Mouse (Mus musculus): ENCODE measurements around the gene Lyl1.
A peak's percentile ranks its signal among the peaks of the same experiment; 100 is the strongest.

Lyl1 gene

DNA sequence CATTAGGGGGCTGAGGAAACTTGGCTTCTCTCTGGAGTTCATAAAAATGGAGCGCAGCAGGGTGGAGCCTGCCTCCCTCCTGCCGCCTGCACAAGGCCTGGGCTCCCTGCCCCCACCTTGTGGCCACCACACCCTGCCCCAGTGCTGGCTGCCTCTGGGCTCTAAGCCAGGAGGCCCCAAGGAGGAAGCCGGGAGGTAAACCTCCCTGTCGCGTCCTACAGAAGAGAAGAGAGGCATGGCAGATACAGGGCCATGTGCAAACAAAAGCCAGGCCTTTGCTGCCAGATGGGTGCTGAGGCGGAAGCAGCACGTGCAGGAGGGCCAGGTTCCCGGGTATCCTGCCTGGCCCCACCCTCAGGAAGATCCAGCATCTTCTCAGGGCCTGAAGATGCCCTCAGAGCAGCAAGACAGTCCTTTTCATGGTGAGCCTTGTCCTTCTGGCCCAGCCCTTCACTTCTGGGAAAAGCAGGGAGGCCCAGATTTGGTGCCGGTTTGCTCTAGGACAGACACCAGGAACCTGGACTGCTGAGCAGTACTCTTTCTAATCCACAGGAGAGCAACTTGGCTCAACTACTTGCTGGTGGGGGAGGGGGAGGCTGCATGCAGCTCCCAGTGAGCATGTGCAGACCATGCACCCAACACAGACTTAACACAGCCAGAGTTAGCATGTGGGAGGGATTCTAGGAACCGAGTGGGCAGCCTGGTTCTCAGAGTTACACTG, 21.8 kb downstream of the Lyl1 start, which contains the start of gene G430095P16Rik:
Gene G430095P16Rik, plus strand, starts transcription at position 158 of the 721 bp plus-strand sequence.
- DNase-seq: no peak

DNA sequence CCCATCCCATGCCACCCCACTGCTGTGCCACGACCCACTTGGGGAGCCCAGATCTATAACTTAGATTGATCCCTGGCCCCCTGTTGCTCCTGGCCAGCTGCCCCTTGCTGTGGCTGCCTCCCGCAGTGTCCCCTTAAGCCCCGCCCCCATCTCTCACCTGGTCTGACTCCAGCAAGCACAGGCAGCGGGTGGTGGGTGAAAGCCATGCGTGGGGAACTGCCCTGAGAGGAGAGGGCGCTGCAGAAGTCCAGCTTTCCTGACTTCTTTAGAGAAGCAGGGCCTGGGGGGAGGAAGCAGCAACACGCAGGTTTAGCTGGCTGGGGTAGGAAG, 22.3 kb downstream of the Lyl1 start:
- DNase-seq: no peak

DNA sequence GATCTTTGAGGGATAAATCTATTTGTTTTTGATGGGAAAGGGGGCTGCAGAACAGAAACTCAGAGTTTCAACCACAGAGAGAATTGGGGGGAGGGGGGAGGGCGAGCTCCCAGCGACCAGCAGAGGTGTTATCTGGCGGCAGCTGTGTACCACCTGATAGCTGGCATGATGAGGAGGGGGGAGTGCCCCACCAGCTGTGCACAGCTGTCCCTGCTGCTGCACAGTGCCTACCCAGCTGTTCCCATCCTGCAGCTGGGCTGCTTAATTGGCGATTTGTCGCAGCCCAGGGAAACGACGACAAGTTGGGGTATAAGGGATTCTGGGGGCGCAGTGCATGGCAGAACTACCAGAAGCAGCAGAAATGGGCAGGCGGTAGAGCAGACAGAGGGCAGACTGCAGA, 23.4 kb downstream of the Lyl1 start:
- no peak for DNase-seq

DNA sequence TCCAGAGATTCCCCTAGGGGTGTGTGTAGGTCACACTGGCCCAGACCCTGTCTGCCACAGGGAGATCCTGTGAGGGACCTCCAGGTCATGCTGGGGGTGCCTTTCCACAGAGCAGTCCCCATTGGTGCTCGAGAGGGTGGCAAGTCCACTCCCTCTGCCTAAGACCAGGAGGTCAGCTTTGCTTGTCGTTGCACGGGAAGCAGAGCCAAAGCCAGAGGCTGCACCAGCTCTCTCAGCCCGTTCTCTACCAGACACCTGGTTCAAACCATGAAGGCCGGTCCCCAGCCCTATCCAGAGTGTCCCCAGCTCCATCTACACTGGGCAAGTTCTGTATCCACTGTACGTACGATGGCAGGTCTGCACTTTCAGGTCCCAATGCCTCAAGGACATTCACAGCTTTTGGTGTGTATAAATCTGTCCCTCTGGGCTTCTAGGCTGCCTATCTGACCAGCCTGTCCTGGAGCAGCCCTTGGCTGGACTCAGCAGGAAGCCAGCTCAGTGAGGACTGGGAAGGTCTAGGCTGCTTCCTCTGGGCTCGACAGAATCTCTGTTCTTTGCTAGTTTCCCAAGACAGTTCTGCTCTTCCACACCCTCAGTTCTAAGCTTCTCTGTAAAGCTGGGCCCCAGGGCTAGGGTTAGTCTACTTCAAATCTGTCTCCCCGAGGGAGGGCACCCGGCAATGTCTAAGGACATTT, 24.1 kb downstream of the Lyl1 start:
- DNase-seq: no peak

DNA sequence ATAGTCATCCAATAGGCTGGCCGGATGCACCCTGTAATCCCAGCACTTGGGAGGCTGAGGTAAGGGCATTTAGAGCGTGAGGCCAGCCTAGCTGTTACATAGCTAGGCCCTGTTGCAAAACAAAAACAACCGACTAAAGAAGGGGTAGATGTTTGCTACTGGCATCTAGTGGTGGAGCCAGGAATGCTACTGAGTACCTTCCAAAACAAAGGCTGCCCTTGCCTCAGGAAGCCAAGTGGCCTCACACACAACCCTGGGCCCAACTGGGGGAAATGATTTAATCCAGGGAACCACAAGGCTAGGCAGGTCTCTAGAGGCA, 24.6 kb downstream of the Lyl1 start:
- no peak for DNase-seq

DNA sequence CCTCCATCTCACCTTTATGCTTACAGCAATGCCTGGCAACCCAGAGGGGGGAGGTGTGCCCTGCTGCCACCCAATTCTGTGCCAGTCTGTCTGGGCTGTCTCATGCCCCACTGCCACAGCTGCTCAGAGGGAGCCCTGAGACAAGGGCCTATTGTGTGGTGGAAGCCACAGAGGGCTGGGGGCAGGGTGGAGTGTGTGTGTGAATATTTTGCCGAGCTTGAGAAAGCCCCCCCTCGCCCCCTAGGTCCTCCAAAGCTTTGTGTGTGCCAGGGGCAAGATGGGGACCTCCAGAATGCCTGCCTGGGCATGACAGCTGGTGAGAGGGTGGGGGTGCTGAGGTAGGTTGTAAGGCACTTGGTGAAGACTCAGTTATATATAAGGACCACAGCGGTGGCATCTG, 27.2 kb downstream of the Lyl1 start:
- no peak for DNase-seq

DNA sequence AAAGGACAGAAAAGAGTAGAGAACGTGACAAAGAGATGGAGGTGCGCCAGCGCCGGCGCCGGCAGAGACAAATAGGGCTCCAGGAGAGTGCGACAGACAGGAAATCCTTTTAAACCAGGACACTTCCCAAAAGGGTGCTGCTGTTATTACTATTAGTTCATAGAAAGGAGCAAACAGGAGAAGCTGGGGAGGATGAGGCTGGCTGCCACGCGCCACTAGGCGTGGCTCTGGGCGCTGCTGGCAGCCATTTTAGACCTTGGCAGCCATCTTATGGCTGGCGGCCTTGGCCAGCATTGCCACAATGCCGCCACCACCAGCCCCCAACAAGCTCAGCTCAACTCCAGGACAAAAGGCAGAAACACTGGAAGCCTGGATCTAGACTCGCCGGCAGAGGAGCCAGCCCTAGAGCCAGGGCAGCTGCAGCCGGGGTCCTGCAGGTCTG, 28.7 kb downstream of the Lyl1 start:
- no peak for DNase-seq

DNA sequence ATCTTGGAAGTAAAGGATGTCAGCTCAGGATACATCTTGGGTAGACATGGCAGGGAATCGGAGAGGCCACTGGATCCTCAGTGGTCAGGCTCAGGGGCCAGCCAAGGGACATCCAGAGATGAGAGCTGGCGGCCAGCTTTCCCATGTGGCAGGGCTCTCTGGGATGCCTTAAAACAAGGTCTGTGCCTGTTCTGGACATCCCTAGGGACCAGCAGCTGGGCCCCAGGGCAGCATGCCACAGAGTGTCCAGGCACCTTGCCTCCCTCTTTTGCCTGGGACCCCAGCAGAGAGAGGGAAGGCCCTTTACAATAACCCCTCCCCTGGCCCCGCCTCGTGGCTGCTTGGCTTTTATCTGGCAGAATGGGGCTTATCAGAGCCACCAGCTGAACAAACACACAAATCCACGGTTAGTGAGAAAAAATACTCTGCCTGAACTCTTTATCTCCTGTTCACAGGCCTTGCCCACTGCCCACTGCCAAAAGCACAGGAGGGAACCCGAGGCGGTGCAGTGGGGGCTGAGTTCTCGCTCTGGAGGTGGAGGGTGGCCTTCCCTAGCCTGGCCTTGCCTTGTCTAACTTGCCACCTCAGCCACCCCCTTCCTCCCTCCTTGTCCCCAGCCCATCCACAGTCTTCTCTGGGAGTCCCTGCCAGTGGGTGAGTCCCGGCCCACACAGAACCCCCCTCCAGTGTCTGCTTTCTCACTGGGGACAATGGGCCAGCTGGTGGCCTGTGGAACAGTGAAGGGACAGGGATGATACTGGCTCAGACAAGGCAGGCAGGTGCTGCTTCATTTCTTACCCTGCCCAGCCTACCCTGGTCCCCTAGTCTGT, 29.5 kb downstream of the Lyl1 start:
- DNase-seq: no peak

DNA sequence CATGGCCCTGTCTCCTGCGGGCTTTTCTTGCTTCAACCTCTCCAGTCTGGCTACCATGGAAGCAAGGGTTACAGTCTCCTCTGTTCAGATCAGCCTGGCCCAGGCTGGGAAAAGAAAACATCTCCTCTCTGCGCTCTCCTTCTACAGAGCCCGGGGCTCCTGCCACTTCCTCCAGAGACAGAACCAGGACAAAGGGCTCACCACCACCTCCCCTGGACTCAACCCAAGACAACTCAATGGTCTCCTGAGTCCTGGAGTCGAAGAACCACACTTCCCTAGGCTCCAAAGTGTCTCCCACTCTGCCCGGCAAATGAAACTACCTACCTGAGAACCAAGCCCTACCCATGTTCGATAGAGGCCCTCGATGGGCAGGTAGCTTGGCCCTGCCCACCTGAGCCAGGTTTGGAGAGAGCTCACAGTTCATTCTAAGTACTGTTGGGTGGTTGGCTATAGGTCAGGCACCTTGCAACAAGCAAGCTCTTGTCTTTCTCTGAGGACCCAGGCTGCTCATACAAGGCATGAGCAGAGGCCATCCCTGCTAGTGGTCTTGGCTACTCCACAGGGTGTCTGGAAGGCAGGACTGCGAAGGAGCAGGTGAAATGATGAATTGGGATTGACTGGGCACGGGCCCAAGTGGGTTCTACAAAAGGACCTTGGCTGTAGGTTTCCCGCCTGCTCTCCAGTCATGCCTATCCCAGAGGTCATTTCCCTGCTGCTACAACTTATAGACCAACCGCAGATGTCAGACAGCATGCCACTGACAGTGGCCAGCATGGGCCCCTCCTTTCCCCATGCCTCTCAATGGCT, 30.3 kb downstream of the Lyl1 start:
- DNase-seq: no peak

DNA sequence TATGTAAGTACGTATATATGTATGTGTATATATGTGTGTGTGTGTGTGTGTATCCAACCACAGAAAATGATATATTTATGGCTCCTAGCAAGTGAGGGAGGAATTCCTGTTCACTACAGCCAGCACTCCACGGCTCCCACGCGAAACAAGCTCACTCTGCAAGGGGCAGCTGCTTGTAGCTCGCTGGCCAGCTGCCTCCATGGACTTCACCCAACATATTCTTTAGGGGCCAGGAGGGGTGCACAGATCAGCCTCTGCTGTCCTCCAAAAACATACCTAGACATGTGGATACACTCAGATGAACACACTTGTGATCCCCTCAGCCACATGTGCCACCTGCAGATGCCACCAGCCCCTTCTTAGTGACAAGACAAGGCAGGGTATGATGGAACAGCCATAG, 31.3 kb downstream of the Lyl1 start:
- DNase-seq: no peak

DNA sequence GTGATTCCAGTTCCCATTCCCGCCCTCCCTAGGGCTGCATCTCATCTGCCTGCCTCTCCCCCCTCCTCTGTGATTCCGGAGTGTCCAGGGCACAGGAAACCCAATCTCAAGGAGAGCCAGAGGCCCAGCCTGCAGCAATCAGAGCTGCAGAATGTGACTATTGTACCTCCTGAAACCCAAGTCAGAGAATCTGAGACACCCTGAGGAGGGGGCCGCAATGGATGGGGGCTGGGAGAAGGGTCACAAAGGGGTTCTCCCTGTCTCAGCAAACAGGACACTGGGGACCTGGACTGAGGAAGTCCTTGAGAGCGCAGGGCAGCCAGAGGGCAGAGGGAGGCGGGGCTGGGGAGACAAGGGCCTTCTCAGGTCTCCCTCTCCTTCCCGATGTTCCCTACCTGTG, 31.7 kb downstream of the Lyl1 start:
- DNase-seq: no peak

DNA sequence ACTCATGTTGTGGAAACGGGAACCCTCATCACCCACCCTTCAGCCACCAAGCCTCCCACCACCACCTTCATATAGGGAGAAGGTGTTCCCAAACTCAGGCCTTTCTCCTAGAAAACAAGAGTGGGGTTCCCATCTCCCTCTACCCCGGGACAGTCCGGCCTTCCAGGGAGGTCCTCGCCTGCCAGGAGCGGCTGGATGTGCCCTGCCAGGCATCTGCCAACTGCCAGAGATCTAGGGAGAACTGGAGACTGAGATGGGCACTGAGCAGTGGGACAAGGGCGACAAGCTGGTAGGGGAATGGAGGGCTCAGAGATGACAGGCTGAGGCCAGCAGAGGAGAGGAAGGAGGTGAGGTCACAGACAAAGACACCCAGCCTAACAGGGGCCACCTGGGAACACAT, 32.7 kb downstream of the Lyl1 start:
- no peak for DNase-seq

DNA sequence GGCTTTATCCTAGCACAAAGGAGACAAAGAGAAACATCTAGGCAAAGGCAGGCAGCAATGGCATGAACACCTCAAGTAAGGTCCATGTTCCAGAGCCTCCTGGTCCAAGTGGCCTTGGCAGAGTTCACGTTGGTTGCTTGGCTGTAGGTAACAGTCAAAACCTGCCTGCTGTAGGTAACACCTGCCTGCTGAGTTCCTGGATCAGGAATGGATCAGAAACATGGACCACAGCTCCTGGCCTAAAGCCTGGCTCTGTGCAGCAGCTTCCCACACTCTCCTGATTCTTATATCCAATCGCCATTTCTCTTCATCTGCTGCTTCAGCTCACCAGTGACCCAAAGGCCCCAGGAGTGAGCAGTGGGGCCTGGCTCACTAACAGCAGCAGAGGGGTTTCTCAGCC, 33.4 kb downstream of the Lyl1 start:
- DNase-seq: no peak

DNA sequence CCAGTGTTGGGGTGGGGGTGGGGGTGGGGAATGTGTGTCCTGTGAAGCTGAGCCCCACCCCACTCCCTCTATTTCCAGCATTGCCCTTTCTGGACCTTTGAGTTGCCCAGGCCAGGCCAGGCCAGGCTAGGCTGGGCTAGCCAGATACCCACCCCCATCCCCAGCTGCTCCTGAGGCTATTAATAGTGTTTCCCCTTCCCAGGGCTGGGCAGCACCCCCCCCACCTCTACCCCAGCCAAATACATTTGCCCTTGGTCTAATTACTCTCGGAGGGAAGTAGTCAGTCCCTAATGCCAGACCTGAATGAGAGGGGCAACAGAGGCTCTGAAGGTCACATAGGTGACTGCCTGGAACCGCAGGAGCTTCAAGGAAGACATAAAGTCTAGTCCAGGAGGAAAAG, 34.3 kb downstream of the Lyl1 start:
- DNase-seq: no peak

DNA sequence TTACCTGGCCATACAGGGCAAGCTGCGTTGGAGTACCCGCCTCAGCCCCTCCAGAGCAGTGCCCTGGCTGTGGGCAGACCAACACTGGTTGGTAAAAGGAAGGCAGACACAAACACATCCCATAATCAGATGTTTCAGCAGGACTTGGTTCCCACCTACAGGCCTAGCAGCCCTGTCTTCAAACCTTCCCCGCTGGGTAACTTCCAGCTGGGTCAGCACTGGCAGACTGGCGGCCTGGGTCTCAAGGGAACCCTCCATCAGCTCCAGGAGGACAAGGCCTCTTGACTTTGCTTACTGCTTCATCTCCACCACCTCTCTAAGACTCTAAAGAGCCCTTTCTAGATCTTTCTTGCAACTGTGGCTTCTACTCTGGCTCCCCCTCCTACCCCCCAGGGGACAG, 35.3 kb downstream of the Lyl1 start:
- DNase-seq: no peak

DNA sequence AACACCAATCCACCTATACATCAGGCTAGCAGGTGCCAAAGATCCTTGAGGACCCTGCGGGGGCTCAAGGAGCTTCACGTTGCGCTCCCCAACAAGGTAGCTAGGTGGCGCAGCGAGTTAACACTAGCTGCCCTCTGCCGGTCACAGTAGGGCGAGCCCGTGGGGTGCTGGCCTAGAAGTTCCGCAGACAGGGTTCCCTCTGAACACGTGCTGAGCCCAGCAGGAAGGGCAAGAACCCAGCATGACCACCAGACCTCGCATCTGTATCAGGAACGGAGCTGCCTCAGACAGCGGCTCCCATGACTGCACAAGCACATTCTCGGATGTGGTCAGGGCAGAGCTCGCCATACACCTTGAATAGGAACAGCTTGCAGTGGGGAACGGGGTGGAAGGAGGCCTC, 36.4 kb downstream of the Lyl1 start:
- peak; percentile 74 for DNase-seq

DNA sequence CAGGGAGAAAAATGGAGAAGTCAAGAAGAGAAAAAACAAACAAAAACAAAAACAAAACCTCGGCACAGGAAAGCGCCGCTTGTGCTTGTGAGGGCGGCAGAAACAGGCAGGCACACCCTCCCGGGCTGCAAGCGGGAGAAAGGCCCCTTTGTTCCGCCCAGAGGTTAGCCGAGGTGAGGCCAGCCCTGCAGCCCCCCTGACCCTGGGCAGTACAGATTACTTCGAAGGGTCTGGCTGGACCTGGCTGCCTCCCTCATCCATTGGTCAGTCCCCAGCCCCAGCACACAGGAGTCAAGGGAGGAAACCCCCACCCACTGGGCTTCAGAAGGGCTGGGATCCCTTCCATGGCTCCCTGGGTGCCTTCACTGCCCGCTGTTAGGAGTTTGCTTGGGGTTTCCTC, 37.0 kb downstream of the Lyl1 start:
- DNase-seq: no peak

DNA sequence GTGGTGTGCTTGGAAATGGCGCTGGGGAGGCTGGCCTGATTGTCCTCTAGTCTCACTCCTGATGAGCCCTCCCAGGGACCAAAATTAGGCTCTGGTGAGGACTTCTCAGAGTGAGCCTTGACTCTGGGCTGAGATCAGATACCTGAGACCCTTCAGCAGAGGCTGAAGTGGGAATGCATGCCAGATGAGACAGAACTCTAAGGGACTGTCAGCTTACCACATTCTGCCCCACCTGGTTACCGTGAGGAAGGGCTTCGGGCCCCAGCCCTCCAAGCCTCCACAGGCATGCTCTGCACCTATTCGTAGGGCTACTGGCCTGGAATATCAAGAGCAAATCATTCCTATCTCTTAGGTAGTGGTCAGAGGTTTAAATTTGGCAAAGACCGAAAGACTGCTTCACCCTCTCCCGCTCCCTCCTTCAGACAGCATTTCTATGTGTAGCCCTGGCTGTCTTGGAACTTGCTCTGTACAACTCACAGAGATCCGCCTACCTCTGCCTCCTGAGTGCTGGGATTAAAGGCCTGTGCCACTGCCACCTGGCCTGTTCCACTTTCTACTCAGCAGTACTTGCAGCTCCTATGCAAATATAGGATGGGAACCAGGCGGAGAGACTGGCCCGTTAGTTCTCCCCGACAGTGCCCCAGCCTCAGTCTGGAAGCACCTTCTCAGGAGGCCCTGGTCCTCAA, 37.6 kb downstream of the Lyl1 start:
- DNase-seq: no peak

DNA sequence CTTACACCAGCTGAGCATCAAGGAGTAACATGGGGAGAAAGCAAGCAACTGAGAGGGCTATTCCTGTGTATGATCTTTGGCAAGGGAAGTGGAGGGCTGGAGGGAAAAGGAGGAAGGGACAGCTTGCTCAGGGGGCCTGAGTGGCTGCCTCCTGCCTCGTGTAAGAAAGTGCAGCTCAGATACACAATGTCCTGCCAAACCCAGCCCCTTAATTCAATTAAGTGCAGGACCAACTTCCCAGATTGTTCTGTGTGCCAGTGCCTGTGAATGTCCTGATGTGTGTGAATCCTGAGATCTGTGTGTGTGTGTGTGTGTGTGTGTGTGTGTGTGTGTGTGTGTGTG, 38.1 kb downstream of the Lyl1 start:
- no peak for DNase-seq

DNA sequence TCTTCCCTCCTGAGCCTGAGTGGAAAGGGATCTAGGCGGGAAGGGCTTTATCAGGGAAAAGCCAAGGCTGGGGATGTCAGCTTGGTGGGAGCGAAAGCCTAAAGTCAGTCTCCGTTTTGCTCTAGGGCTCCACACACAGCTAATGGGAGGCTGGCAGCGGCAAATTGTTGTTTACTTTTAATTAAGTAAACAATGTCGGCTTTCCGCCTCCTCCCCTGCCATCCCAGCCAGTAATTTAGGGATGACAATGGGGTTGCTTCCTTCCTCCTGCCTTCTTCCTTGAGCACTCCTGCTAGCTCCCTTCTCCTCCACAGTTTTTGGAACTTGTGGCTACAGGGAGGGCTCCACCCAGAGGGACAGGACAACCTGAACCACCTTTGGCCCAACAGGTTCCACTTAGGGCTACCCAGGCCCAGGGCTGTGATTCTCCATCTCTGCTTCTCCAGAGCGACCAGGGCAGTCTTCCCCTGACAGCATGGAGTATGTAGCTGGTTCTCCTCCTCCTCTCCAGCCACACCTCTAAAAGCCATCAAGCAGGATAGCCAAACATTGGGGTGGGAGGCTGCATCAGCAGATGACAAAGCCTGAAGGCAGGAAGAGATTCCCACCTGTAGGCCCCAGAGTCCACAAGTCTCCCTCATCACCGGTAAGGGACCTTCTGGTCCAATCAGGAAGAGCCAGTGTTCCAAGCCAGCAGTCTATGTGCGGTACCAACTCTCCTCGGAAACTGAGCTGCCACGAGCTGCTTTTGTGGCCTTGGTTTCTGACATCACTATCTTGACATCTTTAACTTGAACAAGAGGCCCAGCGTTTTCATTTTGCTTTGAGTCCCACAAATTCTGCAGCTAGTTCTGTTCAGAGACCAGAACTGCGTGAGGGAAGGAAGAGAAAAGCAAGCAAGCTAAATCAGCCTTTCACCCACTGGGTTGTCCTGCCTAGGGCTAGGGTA, 39.9 kb downstream of the Lyl1 start:
- DNase-seq: no peak

Measured in right cerebral cortex, postnatal 25 days (tissue).